Mouse (Mus musculus) c-Kit-positive CD71-positive TER-119-negative erythroid progenitor cells, embryonic 14.5 days (primary cell): ENCODE data around the gene Atf7.

ENCODE experiments used
- DNase-seq: peaks from one replicate; pipeline ENCODE4 v3.0.0-alpha.2; 2013; ENCODE audit warnings: low read depth

Atf7 gene

GRCm38 (mm10) chr15:102498322-102498721 is 126.9 kb downstream of the Atf7 start:
- no peak for DNase-seq

DNA sequence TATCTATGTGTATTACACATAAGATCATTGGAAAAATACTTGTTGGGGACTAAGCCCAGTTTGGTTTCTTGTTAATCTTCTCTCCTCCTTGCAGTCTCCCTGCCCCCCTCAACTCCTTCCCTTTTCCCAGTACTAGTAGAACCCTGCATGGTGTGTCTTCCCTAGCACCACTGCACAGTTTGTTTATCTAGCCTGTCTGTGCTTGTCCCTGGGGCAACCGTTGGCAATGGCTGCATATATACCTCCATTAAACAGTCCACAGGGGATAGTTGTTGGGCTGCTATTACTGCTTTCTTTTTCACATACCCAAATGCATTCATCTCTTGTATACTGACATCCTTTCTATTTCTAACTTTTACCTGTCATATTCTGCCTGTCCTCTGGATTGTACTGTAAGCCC is 137.6 kb downstream of the Atf7 start:
- DNase-seq: no peak

- DNase-seq: no peak
Measured at GRCm38 (mm10) chr15:102485853-102486252, 139.4 kb downstream of the Atf7 start.

DNA sequence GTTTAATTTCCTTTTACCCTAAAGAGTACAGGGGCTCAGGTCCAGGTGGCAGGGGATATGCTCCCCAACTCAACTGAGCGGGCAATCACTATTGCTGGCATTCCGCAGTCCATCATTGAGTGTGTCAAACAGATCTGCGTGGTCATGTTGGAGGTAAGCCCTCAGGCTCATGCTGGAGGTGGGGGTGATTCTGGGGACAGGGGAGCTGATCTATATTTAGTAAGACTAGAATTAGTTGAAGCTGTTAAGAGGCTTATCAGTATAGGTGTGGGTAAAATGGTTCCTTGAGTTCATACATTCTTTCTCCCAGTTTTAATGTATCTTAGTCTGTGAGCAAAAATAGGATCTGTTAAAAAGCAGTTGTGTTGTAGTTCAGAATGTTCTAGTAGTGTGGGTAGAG is 142.1 kb downstream of the Atf7 start:
- DNase-seq: no peak
